Mouse (Mus musculus): ENCODE data around the gene Mrgprf. TPM values are rescaled to one million over a fixed set of nuclear protein-coding genes. Genes with fewer than 3 reads are reported as not detected.

Mrgprf gene
- polyA plus RNA-seq, 1 experiment: 4.4 TPM

GRCm38 (mm10) chr7:145264202-145264601 is 36.4 kb upstream of the Mrgprf start:
- Histone ChIP-seq H3K36me3 (ENCODE audit: control insufficient read depth, insufficient read depth) (no peaks in the 10 kb centered on the region), H3K79me2 (ENCODE audit: control insufficient read depth, insufficient read depth) (no peaks in the 10 kb centered on the region), H3K27me3 (ENCODE audit: control insufficient read depth, insufficient read depth, insufficient read length) (no peaks in the 10 kb centered on the region), H3ac (ENCODE audit: control insufficient read depth, insufficient read length) (no peak overlapping the region), H3K4me2 (ENCODE audit: low read depth) (no peak overlapping the region), H3K4me3 (no peak overlapping the region)
- TF ChIP-seq REST (IDR thresholded peaks at IDR 0.05; ENCODE audit: insufficient read depth, insufficient read length): no peak
- TF ChIP-seq MYOD1 (IDR thresholded peaks at IDR 0.05; ENCODE audit: control insufficient read depth in 1 of 3, insufficient read length in 2 of 3, low read depth in 2 of 3): no peak

GRCm38 (mm10) chr7:145266011-145266410 is 34.6 kb upstream of the Mrgprf start:
- H3K36me3 ChIP-seq (ENCODE audit: control insufficient read depth, insufficient read depth): no peaks in the 10 kb centered on the region
- no peaks in the 10 kb centered on the region for H3K27me3 ChIP-seq (ENCODE audit: control insufficient read depth, insufficient read depth, insufficient read length)
- TF ChIP-seq MYOD1 (IDR thresholded peaks at IDR 0.05; ENCODE audit: control insufficient read depth in 1 of 3, insufficient read length in 2 of 3, low read depth in 2 of 3) (no peak), USF1 (IDR thresholded peaks at IDR 0.05; ENCODE audit: low read depth) (no peak), POLR2AphosphoS2 (IDR thresholded peaks at IDR 0.05; ENCODE audit: insufficient read length, low read depth) (no peak), TCF3 (IDR thresholded peaks at IDR 0.05; ENCODE audit: insufficient read length, low read depth) (no peak)
- no peak overlapping the region for H3K4me2 ChIP-seq (ENCODE audit: low read depth)
- no peak overlapping the region for H3ac ChIP-seq (ENCODE audit: control insufficient read depth, insufficient read length)
- no peak overlapping the region for H3K4me3 ChIP-seq
- no peaks in the 10 kb centered on the region for H3K79me2 ChIP-seq (ENCODE audit: control insufficient read depth, insufficient read depth)

- Histone ChIP-seq H3K27me3 (ENCODE audit: control insufficient read depth, insufficient read depth, insufficient read length) (no peaks in the 10 kb centered on the region), H3K36me3 (ENCODE audit: control insufficient read depth, insufficient read depth) (no peaks in the 10 kb centered on the region), H3K4me3 (no peak overlapping the region), H3ac (ENCODE audit: control insufficient read depth, insufficient read length) (no peak overlapping the region), H3K4me2 (ENCODE audit: low read depth) (no peak overlapping the region), H3K79me2 (ENCODE audit: control insufficient read depth, insufficient read depth) (no peaks in the 10 kb centered on the region)
- TF ChIP-seq POLR2A (IDR thresholded peaks at IDR 0.05; ENCODE audit: insufficient read length, low read depth): no peak
- no peak for TF ChIP-seq TCF3 (IDR thresholded peaks at IDR 0.05; ENCODE audit: insufficient read length, low read depth)
- no peak for TF ChIP-seq E2F4 (IDR thresholded peaks at IDR 0.05; ENCODE audit: insufficient read depth)
- TF ChIP-seq USF1 (IDR thresholded peaks at IDR 0.05; ENCODE audit: low read depth): no peak
- no peak for TF ChIP-seq TCF12 (IDR thresholded peaks at IDR 0.05; ENCODE audit: insufficient read depth, poor library complexity, severe bottlenecking)
- no peak for TF ChIP-seq MYOD1 (IDR thresholded peaks at IDR 0.05; ENCODE audit: control insufficient read depth in 1 of 3, insufficient read length in 2 of 3, low read depth in 2 of 3)
- TF ChIP-seq CEBPB (IDR thresholded peaks at IDR 0.05; ENCODE audit: insufficient read depth, poor library complexity, severe bottlenecking): no peak
- no peak for TF ChIP-seq SRF (IDR thresholded peaks at IDR 0.05; ENCODE audit: control insufficient read depth, insufficient read length, low read depth)
Measured at GRCm38 (mm10) chr7:145268890-145269289, 31.7 kb upstream of the Mrgprf start.

- no peak overlapping the region for H3K4me2 ChIP-seq (ENCODE audit: low read depth)
- no peak overlapping the region for H3ac ChIP-seq (ENCODE audit: control insufficient read depth, insufficient read length)
- H3K36me3 ChIP-seq (ENCODE audit: control insufficient read depth, insufficient read depth): no peaks in the 10 kb centered on the region
- H3K4me3 ChIP-seq: no peak overlapping the region
- TF ChIP-seq SRF (IDR thresholded peaks at IDR 0.05; ENCODE audit: control insufficient read depth, insufficient read length, low read depth): no peak
- TF ChIP-seq TCF3 (IDR thresholded peaks at IDR 0.05; ENCODE audit: insufficient read length, low read depth): no peak
- no peak for TF ChIP-seq MYOD1 (IDR thresholded peaks at IDR 0.05; ENCODE audit: control insufficient read depth in 1 of 3, insufficient read length in 2 of 3, low read depth in 2 of 3)
- TF ChIP-seq E2F4 (IDR thresholded peaks at IDR 0.05; ENCODE audit: insufficient read depth): no peak
- no peak for TF ChIP-seq POLR2A (IDR thresholded peaks at IDR 0.05; ENCODE audit: insufficient read length, low read depth)
- no peak for TF ChIP-seq POLR2AphosphoS2 (IDR thresholded peaks at IDR 0.05; ENCODE audit: insufficient read length, low read depth)
- TF ChIP-seq MAX (IDR thresholded peaks at IDR 0.05; ENCODE audit: low read depth): no peak
- TF ChIP-seq MYOG (IDR thresholded peaks at IDR 0.05; ENCODE audit: control insufficient read depth in 1 of 3, insufficient read depth in 1 of 3, insufficient read length in 2 of 3, low read depth in 2 of 3): no peak
- TF ChIP-seq REST (IDR thresholded peaks at IDR 0.05; ENCODE audit: insufficient read depth, insufficient read length): no peak
- no peak for TF ChIP-seq CEBPB (IDR thresholded peaks at IDR 0.05; ENCODE audit: insufficient read depth, poor library complexity, severe bottlenecking)
- TF ChIP-seq USF1 (IDR thresholded peaks at IDR 0.05; ENCODE audit: low read depth): no peak
- no peak for TF ChIP-seq TCF12 (IDR thresholded peaks at IDR 0.05; ENCODE audit: insufficient read depth, poor library complexity, severe bottlenecking)
- no peaks in the 10 kb centered on the region for H3K27me3 ChIP-seq (ENCODE audit: control insufficient read depth, insufficient read depth, insufficient read length)
- no peaks in the 10 kb centered on the region for H3K79me2 ChIP-seq (ENCODE audit: control insufficient read depth, insufficient read depth)
Measured at GRCm38 (mm10) chr7:145270955-145271354, 29.7 kb upstream of the Mrgprf start.

GRCm38 (mm10) chr7:145275488-145275887 is 25.1 kb upstream of the Mrgprf start:
- Histone ChIP-seq H3K4me3 (no peak overlapping the region), H3K27me3 (ENCODE audit: control insufficient read depth, insufficient read depth, insufficient read length) (no peaks in the 10 kb centered on the region), H3K79me2 (ENCODE audit: control insufficient read depth, insufficient read depth) (no peaks in the 10 kb centered on the region), H3K4me2 (ENCODE audit: low read depth) (no peak overlapping the region), H3ac (ENCODE audit: control insufficient read depth, insufficient read length) (no peak overlapping the region), H3K36me3 (ENCODE audit: control insufficient read depth, insufficient read depth) (no peaks in the 10 kb centered on the region)
- TF ChIP-seq USF1 (IDR thresholded peaks at IDR 0.05; ENCODE audit: low read depth) (peak; percentile 7), MYOG (IDR thresholded peaks at IDR 0.05; ENCODE audit: control insufficient read depth in 1 of 3, insufficient read depth in 1 of 3, insufficient read length in 2 of 3, low read depth in 2 of 3) (no peak)

- no peak overlapping the region for H3K4me2 ChIP-seq (ENCODE audit: low read depth)
- H3K36me3 ChIP-seq (ENCODE audit: control insufficient read depth, insufficient read depth): no peaks in the 10 kb centered on the region
- H3K79me2 ChIP-seq (ENCODE audit: control insufficient read depth, insufficient read depth): peaks cover 7% of the 10 kb centered on the region
- no peak overlapping the region for H3K4me3 ChIP-seq
- H3ac ChIP-seq (ENCODE audit: control insufficient read depth, insufficient read length): no peak overlapping the region
- TF ChIP-seq TCF3 (IDR thresholded peaks at IDR 0.05; ENCODE audit: insufficient read length, low read depth): no peak
- no peak for TF ChIP-seq POLR2A (IDR thresholded peaks at IDR 0.05; ENCODE audit: insufficient read length, low read depth)
- no peak for TF ChIP-seq MYOD1 (IDR thresholded peaks at IDR 0.05; ENCODE audit: control insufficient read depth in 1 of 3, insufficient read length in 2 of 3, low read depth in 2 of 3)
- no peak for TF ChIP-seq TCF12 (IDR thresholded peaks at IDR 0.05; ENCODE audit: insufficient read depth, poor library complexity, severe bottlenecking)
- no peaks in the 10 kb centered on the region for H3K27me3 ChIP-seq (ENCODE audit: control insufficient read depth, insufficient read depth, insufficient read length)
Measured at GRCm38 (mm10) chr7:145281396-145281795, 19.2 kb upstream of the Mrgprf start.

All from myocyte (in vitro differentiated cells).